15 mouse cellular contexts compared by ENCODE assay signal in genomic region chr14:75793110-75793509, GRCm38 (mm10).
"Had no signal": no experiment of that assay in that cellular context is flagged by ENCODE, and none has a peak within 500 bp of the region (broad histone marks: within the 10 kb centered on the region; RNA-seq: fewer than 3 reads in every experiment).

No protein-coding gene starts in this region.

- H3K4me2 ChIP-seq: neural tube, embryonic 15.5 days; stomach, embryonic 15.5 days had no signal

- H3K36me3 ChIP-seq: neural tube, embryonic 15.5 days; stomach, embryonic 15.5 days had no signal

- H3K27ac ChIP-seq: neural tube, embryonic 15.5 days; stomach, embryonic 15.5 days; stomach, postnatal 0 days had no signal

- H3K9me3 ChIP-seq: neural tube, embryonic 15.5 days; stomach, embryonic 15.5 days had no signal

- H3K4me3 ChIP-seq: neural tube, embryonic 15.5 days; stomach, embryonic 15.5 days had no signal

- H3K4me1 ChIP-seq: neural tube, embryonic 15.5 days; stomach, embryonic 15.5 days had no signal

- DNase-seq: retina, postnatal 1 day; right cerebral cortex, adult 18-20 months; right cerebral cortex, postnatal 14 days; right cerebral cortex, postnatal 25 days; right cerebral cortex, postnatal 4 days; spleen, adult 18-20 months; thymus, adult 18-20 months; thymus, adult 2 months; thymus, postnatal 14 days; thymus, postnatal 25 days; thymus, postnatal 36 days; thymus, postnatal 4 days had no signal

- H3K9ac ChIP-seq: neural tube, embryonic 15.5 days; stomach, embryonic 15.5 days had no signal
